Mouse (Mus musculus): ENCODE measurements around the gene Fgd2.

- TF ChIP-seq GATA1 (IDR thresholded peaks at IDR 0.05; ENCODE audit: borderline replicate concordance, low read length) (no peak), FLI1 (IDR thresholded peaks at IDR 0.05; ENCODE audit: low read length) (no peak)
Observed at GRCm38 (mm10) chr17:29347645-29348256, 13.0 kb upstream of the Fgd2 start, which contains the start of gene Mtch1.
